In the genomic region with DNA sequence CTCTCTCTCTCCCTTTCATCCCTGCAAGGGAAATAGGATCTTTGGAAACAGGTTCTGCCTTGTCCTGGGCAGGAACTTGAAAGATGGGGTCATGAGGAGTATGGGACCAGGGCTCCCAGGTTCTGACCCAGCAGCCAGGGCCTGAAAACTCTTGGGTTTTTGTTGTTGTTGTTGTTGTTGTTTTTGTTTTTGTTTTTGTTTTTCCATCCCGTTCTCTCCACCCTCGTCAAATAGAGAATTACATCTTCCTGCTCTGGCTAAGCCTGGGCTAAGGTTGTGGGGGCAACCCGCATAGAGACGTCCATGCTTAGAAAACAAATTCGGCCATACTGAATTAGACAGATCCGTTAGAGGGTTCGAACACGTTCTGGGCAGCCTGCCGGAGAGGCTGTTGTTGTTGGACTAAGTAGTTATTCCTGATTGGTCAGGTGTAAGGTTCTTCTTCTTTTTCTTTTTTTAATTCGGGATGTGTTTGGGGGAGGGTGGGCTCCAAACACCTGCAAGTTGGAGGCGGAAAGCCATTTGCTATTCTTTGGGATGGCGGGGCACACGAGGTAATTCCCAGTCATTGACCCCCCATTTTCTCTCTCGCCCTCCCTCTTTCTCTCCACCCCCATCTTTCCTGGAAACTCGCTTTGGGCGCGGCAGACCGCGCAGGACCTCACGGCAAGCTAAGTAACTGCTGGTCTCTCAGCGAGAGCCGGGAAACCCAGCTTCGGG, we compare ENCODE assay signal across 8 mouse cellular contexts. TPM values are rescaled to one million over a fixed set of nuclear protein-coding genes. Genes with fewer than 3 reads are reported as not detected.
A peak's percentile ranks its signal among the peaks of the same experiment; 100 is the strongest.
DNase-seq lines count a peak whose midpoint lies in the region; ATAC-seq and TF ChIP-seq lines count a peak whose summit lies in the region.

No protein-coding gene starts in this region.

- peaks cover 4% of the 10 kb centered on the region; the same call in 1 of the 2 replicates for H3K4me1 ChIP-seq in kidney, adult 2 months (ENCODE audit: control insufficient read depth, insufficient read depth, low read length)
- H3K4me1 ChIP-seq in forebrain, embryonic 15.5 days = peaks cover 35% of the 10 kb centered on the region
- peaks cover 29% of the 10 kb centered on the region for H3K4me1 ChIP-seq in midbrain, embryonic 15.5 days

- peak overlapping the region; percentile 24; the same call in 1 of the 2 replicates for H3K4me3 ChIP-seq in kidney, adult 2 months (ENCODE audit: insufficient read depth, low read depth, low read length)
- peak overlapping the region; percentile 1; the same call in 1 of the 2 replicates for H3K4me3 ChIP-seq in forebrain, embryonic 15.5 days
- H3K4me3 ChIP-seq in midbrain, embryonic 15.5 days = peak overlapping the region; percentile 39

- H3K36me3 ChIP-seq in kidney, adult 2 months (ENCODE audit: control insufficient read depth, insufficient read depth, low read length) = no peaks in the 10 kb centered on the region
- no peaks in the 10 kb centered on the region for H3K36me3 ChIP-seq in forebrain, embryonic 15.5 days
- H3K36me3 ChIP-seq in midbrain, embryonic 15.5 days (replicated peaks) = no peaks in the 10 kb centered on the region

- no peaks in the 10 kb centered on the region for H3K9me3 ChIP-seq in forebrain, embryonic 15.5 days
- no peaks in the 10 kb centered on the region for H3K9me3 ChIP-seq in midbrain, embryonic 15.5 days

- no peak for ATAC-seq in forebrain, embryonic 15.5 days (replicated peaks)
- no peak for ATAC-seq in midbrain, embryonic 15.5 days (replicated peaks)

- 19% methylated on average over 23 of the region's 23 CpGs for WGBS in kidney, adult 2 months
- 2% methylated on average over 23 of the region's 23 CpGs for WGBS in forebrain, embryonic 15.5 days
- WGBS in midbrain, embryonic 15.5 days = under 1% methylated on average over 23 of the region's 23 CpGs

- DNase-seq in kidney, adult 2 months = peak; percentile 22
- no peak for DNase-seq in kidney, adult 8-10 months
- DNase-seq in kidney, postnatal 10 days = peak; percentile 28
- DNase-seq in thymus, postnatal 0 days (ENCODE audit: low spot score) = no peak
- no peak for DNase-seq in layer of hippocampus, adult 18-20 months (ENCODE audit: low spot score in 2 of 2)
- DNase-seq in right cerebral cortex, adult 2 months (ENCODE audit: low spot score in 2 of 2) = no peak

- no peak overlapping the region for H3K4me2 ChIP-seq in forebrain, embryonic 15.5 days (replicated peaks)
- H3K4me2 ChIP-seq in midbrain, embryonic 15.5 days = peak overlapping the region; percentile 53

- no peak overlapping the region for H3K9ac ChIP-seq in forebrain, embryonic 15.5 days (replicated peaks)
- peak overlapping the region; percentile 34 for H3K9ac ChIP-seq in midbrain, embryonic 15.5 days

- no peak for TF ChIP-seq CTCF in kidney, adult 2 months (conservative IDR thresholded peaks at IDR 0.05; ENCODE audit: insufficient read depth, insufficient read length, low read depth, low read length)

- no peak for TF ChIP-seq POLR2A in kidney, adult 2 months (IDR thresholded peaks at IDR 0.05; ENCODE audit: low read depth, low read length)

- H3K27me3 ChIP-seq in kidney, adult 2 months (replicated peaks; ENCODE audit: control insufficient read depth, insufficient read depth, low read length) = peaks cover 17% of the 10 kb centered on the region
- peaks cover 80% of the 10 kb centered on the region for H3K27me3 ChIP-seq in forebrain, embryonic 15.5 days
- H3K27me3 ChIP-seq in midbrain, embryonic 15.5 days (replicated peaks) = peaks cover 62% of the 10 kb centered on the region

- 0 out of 2 replicates have a peak overlapping the region, but pooled peaks have one; percentile 34 for H3K27ac ChIP-seq in kidney, adult 2 months (ENCODE audit: insufficient read depth, low read depth, low read length)
- H3K27ac ChIP-seq in forebrain, embryonic 15.5 days (replicated peaks) = no peak overlapping the region
- H3K27ac ChIP-seq in midbrain, embryonic 15.5 days = peak overlapping the region; percentile 89

RNA-seq across cellular contexts. Expression of gene Tal1, which starts 2.8 kb away (rescaled TPM):
- polyA plus RNA-seq in kidney, adult 2 months (2012; rRNA removed) = 1.7 and 1.8 TPM in 2 replicates
- polyA plus RNA-seq in forebrain, embryonic 15.5 days (2015; fragmentation: Nextera tagmentation; extraction: Ambion mirVana) = 0.48 and 0.60 TPM in 2 replicates
- 7.9 and 8.5 TPM in 2 replicates for polyA plus RNA-seq in midbrain, embryonic 15.5 days (2015; fragmentation: Nextera tagmentation; extraction: Ambion mirVana)
- 0.08 and 0.13 TPM in 2 replicates for polyA plus RNA-seq in thymus, postnatal 0 days (2015; fragmentation: Nextera tagmentation; extraction: Ambion mirVana)
- total RNA-seq in layer of hippocampus, adult 18-20 months (2021) = 1 to 10 TPM in 1 of 2 experiments, under 1 TPM in 1; 0.84 to 1.3 TPM

RNA-seq across cellular contexts. Expression of gene Pdzk1ip1, which starts 29.5 kb away (rescaled TPM):
- polyA plus RNA-seq in kidney, adult 2 months (2012; rRNA removed) = 3,641 and 4,008 TPM in 2 replicates
- polyA plus RNA-seq in forebrain, embryonic 15.5 days (2015; fragmentation: Nextera tagmentation; extraction: Ambion mirVana) = 0.60 and 1.2 TPM in 2 replicates
- polyA plus RNA-seq in midbrain, embryonic 15.5 days (2015; fragmentation: Nextera tagmentation; extraction: Ambion mirVana) = 3.0 and 3.8 TPM in 2 replicates
- polyA plus RNA-seq in thymus, postnatal 0 days (2015; fragmentation: Nextera tagmentation; extraction: Ambion mirVana) = 2.8 and 3.5 TPM in 2 replicates
- total RNA-seq in layer of hippocampus, adult 18-20 months (2021) = under 1 TPM; 0.41 to 0.67 TPM

RNA-seq across cellular contexts. Expression of gene Stil, which starts 59.1 kb away (rescaled TPM):
- 0.11 and 0.13 TPM in 2 replicates for polyA plus RNA-seq in kidney, adult 2 months (2012; rRNA removed)
- polyA plus RNA-seq in forebrain, embryonic 15.5 days (2015; fragmentation: Nextera tagmentation; extraction: Ambion mirVana) = 5.7 and 6.5 TPM in 2 replicates
- 1.8 and 2.6 TPM in 2 replicates for polyA plus RNA-seq in midbrain, embryonic 15.5 days (2015; fragmentation: Nextera tagmentation; extraction: Ambion mirVana)
- polyA plus RNA-seq in thymus, postnatal 0 days (2015; fragmentation: Nextera tagmentation; extraction: Ambion mirVana) = 10.2 and 10.9 TPM in 2 replicates
- total RNA-seq in layer of hippocampus, adult 18-20 months (2021) = under 1 TPM; 0.15 to 0.20 TPM

Comparison
In these comparisons a context has a peak if more than half of its experiments do, and no peak if none do; other contexts are left out.
1. DNase-seq: peak in kidney, adult 2 months (single experiment) and kidney, postnatal 10 days (single experiment); none in kidney, adult 8-10 months (0 of 2), thymus, postnatal 0 days (single experiment), layer of hippocampus, adult 18-20 months (0 of 2) and right cerebral cortex, adult 2 months (0 of 2).
2. RNA of gene Pdzk1ip1, which starts 29.5 kb away (polyA plus RNA-seq): 3,641 to 4,008 TPM in kidney, adult 2 months; 2.8 to 3.5 TPM in thymus, postnatal 0 days, 3.0 to 3.8 TPM in midbrain, embryonic 15.5 days and 0.60 to 1.2 TPM in forebrain, embryonic 15.5 days; every median in the first group is over 100 times any median in the second.
3. Peak in every context shown above with its lines, with median percentiles within 50 percentile points of each other: H3K4me3 ChIP-seq.